Mouse (Mus musculus) forebrain, embryonic 15.5 days (tissue): ENCODE results near the gene Creg2. TPM values are rescaled to one million over a fixed set of nuclear protein-coding genes. Genes with fewer than 3 reads are reported as not detected.
"Not testable (repeated sequence)": the region's sequence is repeated elsewhere in the genome, so short reads cannot be mapped to it uniquely, and the experiment has no call there.

Experiments
- ATAC-seq: fragments of 200-750 bp; cut with Nextera tagmentation; replicated peaks from 2 replicates; pipeline ENCODE4 v1.8.0; 2017; ENCODE audit warnings: mild to moderate bottlenecking, moderate TSS enrichment, moderate library complexity
- H3K27ac ChIP-seq: fragments of 300-500 bp; sonication (generic); replicated peaks from 2 replicates; pipeline ENCODE4 v1.5.1; 2015; ENCODE audit warnings: mild to moderate bottlenecking, inconsistent platforms
- H3K27me3 ChIP-seq: fragments of 300-500 bp; sonication (generic); 2 replicates; pipeline ENCODE4 v1.6.1; 2015; ENCODE audit warnings: inconsistent platforms
- H3K36me3 ChIP-seq: fragments of 300-500 bp; sonication (generic); 2 replicates; pipeline ENCODE4 v1.6.1; 2015; ENCODE audit warnings: mild to moderate bottlenecking, inconsistent platforms
- H3K4me1 ChIP-seq: fragments of 300-500 bp; sonication (generic); 2 replicates; pipeline ENCODE4 v1.6.1; 2015; ENCODE audit warnings: inconsistent platforms
- H3K4me2 ChIP-seq: fragments of 300-500 bp; sonication (generic); replicated peaks from 2 replicates; pipeline ENCODE4 v1.6.1; 2015; ENCODE audit warnings: mild to moderate bottlenecking, inconsistent platforms
- H3K4me3 ChIP-seq: fragments of 300-500 bp; sonication (generic); 2 replicates; pipeline ENCODE4 v1.5.1; 2015; ENCODE audit warnings: mild to moderate bottlenecking, inconsistent platforms
- H3K9ac ChIP-seq: fragments of 300-500 bp; sonication (generic); replicated peaks from 2 replicates; pipeline ENCODE4 v1.6.1; 2015; ENCODE audit warnings: mild to moderate bottlenecking, inconsistent platforms
- H3K9me3 ChIP-seq: fragments of 300-500 bp; sonication (generic); 2 replicates; pipeline ENCODE4 v1.6.1; 2016; ENCODE audit warnings: inconsistent platforms
- WGBS: fragments of 180-500 bp; shearing (Covaris S2); methylation state at CpG from one replicate; pipeline ENCODE4 v1.1.7; 2015; ENCODE audit warnings: mixed read lengths; 5-methylcytosine and 5-hydroxymethylcytosine counted together
- polyA plus RNA-seq: library from polyadenylated mRNA; unstranded; fragments of >200 nt; fragmentation: Nextera tagmentation; extraction: Ambion mirVana; gene quantifications from 2 replicates; pipeline ENCODE4 v1.2.1, GENCODE M21; 2015

The Creg2 gene
- polyA plus RNA-seq, 1 experiment from 2014 or later, result 1.5 TPM

- no peak overlapping the region for H3K4me2 ChIP-seq
- 0 out of 2 replicates have a peak, but pooled peaks cover 2% of the 10 kb centered on the region for H3K9me3 ChIP-seq
- H3K27ac ChIP-seq, result no peak overlapping the region
- H3K4me1 ChIP-seq, result no peaks in the 10 kb centered on the region
- no peak overlapping the region for H3K9ac ChIP-seq
- no peak overlapping the region for H3K4me3 ChIP-seq
- H3K36me3 ChIP-seq, result no peaks in the 10 kb centered on the region
- 30% methylated on average over 8 of the region's 8 CpGs for WGBS
- no peaks in the 10 kb centered on the region for H3K27me3 ChIP-seq
- no peak for ATAC-seq
Measured at GRCm38 (mm10) chr1:39618524-39618923, 32.8 kb downstream of the Creg2 start.

GRCm38 (mm10) chr1:39615526-39615925, 35.7 kb downstream of the Creg2 start:
- no peak for ATAC-seq
- H3K27ac ChIP-seq, result no peak overlapping the region
- H3K36me3 ChIP-seq, result no peaks in the 10 kb centered on the region
- H3K4me2 ChIP-seq, result no peak overlapping the region
- H3K27me3 ChIP-seq, result no peaks in the 10 kb centered on the region
- H3K4me1 ChIP-seq, result no peaks in the 10 kb centered on the region
- 77% methylated on average over 6 of the region's 6 CpGs for WGBS
- H3K9me3 ChIP-seq, result no peaks in the 10 kb centered on the region
- H3K4me3 ChIP-seq, result no peak overlapping the region
- no peak overlapping the region for H3K9ac ChIP-seq

GRCm38 (mm10) chr1:39614462-39615279, 36.6 kb downstream of the Creg2 start:
- ATAC-seq, result no peak
- H3K4me2 ChIP-seq, result no peak overlapping the region
- H3K27me3 ChIP-seq, result no peaks in the 10 kb centered on the region
- no peaks in the 10 kb centered on the region for H3K4me1 ChIP-seq
- no peak overlapping the region for H3K4me3 ChIP-seq
- no peaks in the 10 kb centered on the region for H3K9me3 ChIP-seq
- 24% methylated on average over 11 of the region's 11 CpGs for WGBS
- no peak overlapping the region for H3K27ac ChIP-seq
- no peak overlapping the region for H3K9ac ChIP-seq
- no peaks in the 10 kb centered on the region for H3K36me3 ChIP-seq

GRCm38 (mm10) chr1:39613061-39613460, 38.2 kb downstream of the Creg2 start:
- ATAC-seq, result no peak
- Histone ChIP-seq H3K27ac (no peak overlapping the region), H3K9ac (no peak overlapping the region), H3K4me3 (no peak overlapping the region), H3K4me2 (no peak overlapping the region), H3K4me1 (no peaks in the 10 kb centered on the region), H3K27me3 (no peaks in the 10 kb centered on the region), H3K9me3 (no peaks in the 10 kb centered on the region), H3K36me3 (no peaks in the 10 kb centered on the region)
- WGBS, result 95% methylated on average over 3 of the region's 3 CpGs

- H3K4me3 ChIP-seq, result no peak overlapping the region
- WGBS, result 81% methylated on average over 5 of the region's 5 CpGs
- ATAC-seq, result no peak
- no peaks in the 10 kb centered on the region for H3K36me3 ChIP-seq
- H3K9ac ChIP-seq, result no peak overlapping the region
- no peaks in the 10 kb centered on the region for H3K4me1 ChIP-seq
- no peaks in the 10 kb centered on the region for H3K9me3 ChIP-seq
- H3K27ac ChIP-seq, result no peak overlapping the region
- no peak overlapping the region for H3K4me2 ChIP-seq
- H3K27me3 ChIP-seq, result no peaks in the 10 kb centered on the region
Measured at GRCm38 (mm10) chr1:39612491-39612890, 38.8 kb downstream of the Creg2 start.

- WGBS, result 84% methylated on average over 8 of the region's 8 CpGs
Measured at GRCm38 (mm10) chr1:39608534-39608933, 42.7 kb downstream of the Creg2 start.

GRCm38 (mm10) chr1:39602477-39602876, 48.8 kb downstream of the Creg2 start:
- Histone ChIP-seq H3K4me1 (peaks cover 3% of the 10 kb centered on the region; the same call in 1 of the 2 replicates), H3K4me2 (no peak overlapping the region), H3K4me3 (no peak overlapping the region), H3K27ac (no peak overlapping the region), H3K9ac (no peak overlapping the region), H3K9me3 (0 out of 2 replicates have a peak, but pooled peaks cover 3% of the 10 kb centered on the region), H3K36me3 (no peaks in the 10 kb centered on the region), H3K27me3 (no peaks in the 10 kb centered on the region)
- no peak for ATAC-seq
- 89% methylated on average over 3 of the region's 3 CpGs for WGBS

More at GRCm38 (mm10) chr1:39608534-39608933, 42.7 kb downstream of the Creg2 start:
- Histone ChIP-seq H3K27ac (no peak overlapping the region), H3K27me3 (no peaks in the 10 kb centered on the region), H3K9ac (no peak overlapping the region), H3K4me3 (no peak overlapping the region), H3K36me3 (no peaks in the 10 kb centered on the region), H3K9me3 (no peaks in the 10 kb centered on the region), H3K4me1 (no peaks in the 10 kb centered on the region), H3K4me2 (no peak overlapping the region)
- ATAC-seq, result no peak

- Histone ChIP-seq H3K4me2 (no peak overlapping the region), H3K4me3 (no peak overlapping the region), H3K9me3 (0 out of 2 replicates have a peak, but pooled peaks cover 3% of the 10 kb centered on the region), H3K27me3 (no peaks in the 10 kb centered on the region), H3K27ac (no peak overlapping the region), H3K36me3 (no peaks in the 10 kb centered on the region), H3K4me1 (peaks cover 3% of the 10 kb centered on the region; the same call in 1 of the 2 replicates), H3K9ac (no peak overlapping the region)
- ATAC-seq, result no peak
- WGBS, result 38% methylated on average over 11 of the region's 11 CpGs
Measured at GRCm38 (mm10) chr1:39598726-39599125, 52.5 kb downstream of the Creg2 start.

- H3K9me3 ChIP-seq, H3K9ac ChIP-seq, H3K4me1 ChIP-seq, H3K27ac ChIP-seq, H3K27me3 ChIP-seq, H3K4me3 ChIP-seq, H3K4me2 ChIP-seq, ATAC-seq, H3K36me3 ChIP-seq: not testable (repeated sequence)
- 95% methylated on average over 9 of the region's 9 CpGs for WGBS
Measured at GRCm38 (mm10) chr1:39597135-39597534, 54.1 kb downstream of the Creg2 start.

GRCm38 (mm10) chr1:39593836-39594235, 57.4 kb downstream of the Creg2 start:
- no peak overlapping the region for H3K4me3 ChIP-seq
- no peak overlapping the region for H3K9ac ChIP-seq
- no peak for ATAC-seq
- H3K36me3 ChIP-seq, result no peaks in the 10 kb centered on the region
- no peaks in the 10 kb centered on the region for H3K27me3 ChIP-seq
- H3K4me1 ChIP-seq, result peaks cover 2% of the 10 kb centered on the region; the same call in 1 of the 2 replicates
- no peaks in the 10 kb centered on the region for H3K9me3 ChIP-seq
- H3K4me2 ChIP-seq, result no peak overlapping the region
- H3K27ac ChIP-seq, result no peak overlapping the region
- WGBS, result 69% methylated on average over 10 of the region's 10 CpGs

- H3K4me1 ChIP-seq, result no peaks in the 10 kb centered on the region
- H3K9me3 ChIP-seq, result no peaks in the 10 kb centered on the region
- no peaks in the 10 kb centered on the region for H3K36me3 ChIP-seq
- H3K9ac ChIP-seq, result no peak overlapping the region
- no peak for ATAC-seq
- H3K27me3 ChIP-seq, result no peaks in the 10 kb centered on the region
- H3K4me2 ChIP-seq, result no peak overlapping the region
- no peak overlapping the region for H3K27ac ChIP-seq
- H3K4me3 ChIP-seq, result no peak overlapping the region
- 83% methylated on average over 4 of the region's 4 CpGs for WGBS
Measured at GRCm38 (mm10) chr1:39592090-39592489, 59.2 kb downstream of the Creg2 start.

GRCm38 (mm10) chr1:39591557-39591956, 59.7 kb downstream of the Creg2 start:
- WGBS, result 83% methylated on average over 1 of the region's 1 CpGs
- not testable (repeated sequence) for ATAC-seq, H3K27ac ChIP-seq

GRCm38 (mm10) chr1:39590193-39590592, 61.1 kb downstream of the Creg2 start:
- H3K27me3 ChIP-seq, result no peaks in the 10 kb centered on the region
- no peak overlapping the region for H3K4me2 ChIP-seq
- no peak for ATAC-seq
- no peaks in the 10 kb centered on the region for H3K4me1 ChIP-seq
- H3K27ac ChIP-seq, result no peak overlapping the region
- H3K9me3 ChIP-seq, result no peaks in the 10 kb centered on the region
- WGBS, result 66% methylated on average over 5 of the region's 5 CpGs
- H3K4me3 ChIP-seq, result no peak overlapping the region
- no peak overlapping the region for H3K9ac ChIP-seq
- no peaks in the 10 kb centered on the region for H3K36me3 ChIP-seq

More at GRCm38 (mm10) chr1:39591557-39591956, 59.7 kb downstream of the Creg2 start:
- not testable (repeated sequence) for H3K9me3 ChIP-seq, H3K27me3 ChIP-seq, H3K4me1 ChIP-seq, H3K9ac ChIP-seq, H3K4me3 ChIP-seq, H3K36me3 ChIP-seq, H3K4me2 ChIP-seq
